Comparison of ENCODE assay signal across 8 mouse cellular contexts in genomic region chr11:50223783-50224662, GRCm38 (mm10). TPM values are rescaled to one million over a fixed set of nuclear protein-coding genes. Genes with fewer than 3 reads are reported as not detected.
DNase-seq lines count a peak whose midpoint lies in the region; ATAC-seq lines count a peak whose summit lies in the region.

No protein-coding gene starts in this region.

- 6% methylated on average over 17 of the region's 17 CpGs for WGBS in embryonic facial prominence, embryonic 15.5 days
- 8% methylated on average over 17 of the region's 17 CpGs for WGBS in limb, embryonic 12.5 days
- WGBS in neural tube, embryonic 12.5 days: 6% methylated on average over 17 of the region's 17 CpGs

- H3K27me3 ChIP-seq in embryonic facial prominence, embryonic 15.5 days: no peaks in the 10 kb centered on the region
- H3K27me3 ChIP-seq in limb, embryonic 12.5 days: no peaks in the 10 kb centered on the region
- no peaks in the 10 kb centered on the region; the same call in 1 of the 2 replicates for H3K27me3 ChIP-seq in neural tube, embryonic 12.5 days (replicated peaks)

- H3K4me1 ChIP-seq in embryonic facial prominence, embryonic 15.5 days: peaks cover 34% of the 10 kb centered on the region
- H3K4me1 ChIP-seq in limb, embryonic 12.5 days (replicated peaks): peaks cover 39% of the 10 kb centered on the region
- peaks cover 38% of the 10 kb centered on the region for H3K4me1 ChIP-seq in neural tube, embryonic 12.5 days

- H3K9ac ChIP-seq in embryonic facial prominence, embryonic 15.5 days: peak overlapping the region; percentile 92
- peak overlapping the region; percentile 97 for H3K9ac ChIP-seq in limb, embryonic 12.5 days (replicated peaks)
- peak overlapping the region; percentile 99 for H3K9ac ChIP-seq in neural tube, embryonic 12.5 days

- H3K27ac ChIP-seq in embryonic facial prominence, embryonic 15.5 days (replicated peaks): peak overlapping the region; percentile 82
- peak overlapping the region; percentile 73 for H3K27ac ChIP-seq in limb, embryonic 12.5 days
- peak overlapping the region; percentile 86 for H3K27ac ChIP-seq in neural tube, embryonic 12.5 days

- H3K4me3 ChIP-seq in embryonic facial prominence, embryonic 15.5 days (replicated peaks): peak overlapping the region; percentile 86
- H3K4me3 ChIP-seq in limb, embryonic 12.5 days (replicated peaks): peak overlapping the region; percentile 97
- peak overlapping the region; percentile 96 for H3K4me3 ChIP-seq in neural tube, embryonic 12.5 days

- peak overlapping the region; percentile 93 for H3K4me2 ChIP-seq in embryonic facial prominence, embryonic 15.5 days (replicated peaks)
- H3K4me2 ChIP-seq in limb, embryonic 12.5 days: peak overlapping the region; percentile 92
- H3K4me2 ChIP-seq in neural tube, embryonic 12.5 days (replicated peaks): peak overlapping the region; percentile 90

- ATAC-seq in CD4-positive, CD25-positive, alpha-beta regulatory T cell, adult 4 months: peak; percentile 19
- ATAC-seq in embryonic facial prominence, embryonic 15.5 days (ENCODE audit: insufficient number of reproducible peaks, low FRiP score, low TSS enrichment, low read depth): no peak
- no peak for ATAC-seq in limb, embryonic 12.5 days (ENCODE audit: insufficient number of reproducible peaks, insufficient read depth, low FRiP score, low TSS enrichment, low read depth)
- peak; percentile 29 for ATAC-seq in neural tube, embryonic 12.5 days (ENCODE audit: low FRiP score, low read depth)

- DNase-seq in gastrocnemius, postnatal 10 days: peak; percentile 1
- DNase-seq in gastrocnemius, postnatal 36 days: no peak
- no peak for DNase-seq in spleen, adult 18-20 months
- DNase-seq in right cerebral cortex, postnatal 36 days (ENCODE audit: low spot score in 2 of 2): no peak

- no peaks in the 10 kb centered on the region for H3K36me3 ChIP-seq in embryonic facial prominence, embryonic 15.5 days
- peaks cover 6% of the 10 kb centered on the region; the same call in 1 of the 2 replicates for H3K36me3 ChIP-seq in limb, embryonic 12.5 days
- 0 out of 2 replicates have a peak, but pooled peaks cover 3% of the 10 kb centered on the region for H3K36me3 ChIP-seq in neural tube, embryonic 12.5 days

- no peaks in the 10 kb centered on the region for H3K9me3 ChIP-seq in embryonic facial prominence, embryonic 15.5 days (replicated peaks)
- no peaks in the 10 kb centered on the region for H3K9me3 ChIP-seq in limb, embryonic 12.5 days
- no peaks in the 10 kb centered on the region for H3K9me3 ChIP-seq in neural tube, embryonic 12.5 days

- intact Hi-C loops in gastrocnemius, postnatal 36 days (cut with DNase I): loop anchor here (2.0 kb wide), 1 partner anchor 13 kb away; the partner anchor contains the start of genes Mgat4b and Sqstm1

RNA-seq across cellular contexts. Expression of gene Mgat4b, which starts 13.3 kb away (rescaled TPM):
- 10 to 100 TPM; 31.2 to 35.0 TPM for total RNA-seq in gastrocnemius, postnatal 10 days (2021)
- 10 to 100 TPM; 35.7 to 35.8 TPM for total RNA-seq in gastrocnemius, postnatal 36 days (2021)
- 1 to 10 TPM; 1.1 to 1.7 TPM for polyA plus RNA-seq in CD4-positive, CD25-positive, alpha-beta regulatory T cell, adult 4 months (2017; shearing (Covaris generic))
- 26.7 and 32.1 TPM in 2 replicates for polyA plus RNA-seq in embryonic facial prominence, embryonic 15.5 days (2015; fragmentation: Nextera tagmentation; extraction: Ambion mirVana)
- polyA plus RNA-seq in limb, embryonic 12.5 days (2016; fragmentation: Nextera tagmentation; extraction: Ambion mirVana): 31.2 and 35.2 TPM in 2 replicates
- polyA plus RNA-seq in neural tube, embryonic 12.5 days (2016; fragmentation: Nextera tagmentation; extraction: Ambion mirVana): 57.1 and 57.2 TPM in 2 replicates

RNA-seq across cellular contexts. Expression of gene Sqstm1, which starts 13.4 kb away (rescaled TPM):
- total RNA-seq in gastrocnemius, postnatal 10 days (2021): 100 to 1,000 TPM; 196 to 231 TPM
- total RNA-seq in gastrocnemius, postnatal 36 days (2021): 100 to 1,000 TPM; 421 to 471 TPM
- polyA plus RNA-seq in CD4-positive, CD25-positive, alpha-beta regulatory T cell, adult 4 months (2017; shearing (Covaris generic)): 10 to 100 TPM; 74.8 to 88.4 TPM
- polyA plus RNA-seq in embryonic facial prominence, embryonic 15.5 days (2015; fragmentation: Nextera tagmentation; extraction: Ambion mirVana): 272 TPM in 2 replicates
- 165 and 167 TPM in 2 replicates for polyA plus RNA-seq in limb, embryonic 12.5 days (2016; fragmentation: Nextera tagmentation; extraction: Ambion mirVana)
- 241 and 245 TPM in 2 replicates for polyA plus RNA-seq in neural tube, embryonic 12.5 days (2016; fragmentation: Nextera tagmentation; extraction: Ambion mirVana)

RNA-seq across cellular contexts. Expression of gene Ltc4s, which starts 14.4 kb away (rescaled TPM):
- 1 to 10 TPM; 2.3 to 3.9 TPM for total RNA-seq in gastrocnemius, postnatal 10 days (2021)
- total RNA-seq in gastrocnemius, postnatal 36 days (2021): 1 to 10 TPM; 1.4 to 1.9 TPM
- not detected for polyA plus RNA-seq in CD4-positive, CD25-positive, alpha-beta regulatory T cell, adult 4 months (2017; shearing (Covaris generic))
- 2.5 and 4.0 TPM in 2 replicates for polyA plus RNA-seq in embryonic facial prominence, embryonic 15.5 days (2015; fragmentation: Nextera tagmentation; extraction: Ambion mirVana)
- 0.47 and 1.0 TPM in 2 replicates for polyA plus RNA-seq in limb, embryonic 12.5 days (2016; fragmentation: Nextera tagmentation; extraction: Ambion mirVana)
- 0.32 and 1.4 TPM in 2 replicates for polyA plus RNA-seq in neural tube, embryonic 12.5 days (2016; fragmentation: Nextera tagmentation; extraction: Ambion mirVana)

RNA-seq across cellular contexts. Expression of gene Mrnip, which starts 49.8 kb away (rescaled TPM):
- 1 to 10 TPM; 6.3 to 7.5 TPM for total RNA-seq in gastrocnemius, postnatal 10 days (2021)
- total RNA-seq in gastrocnemius, postnatal 36 days (2021): 1 to 10 TPM; 2.4 to 2.6 TPM
- 10 to 100 TPM in 1 of 2 experiments, 1 to 10 TPM in 1; 7.9 to 11.7 TPM for polyA plus RNA-seq in CD4-positive, CD25-positive, alpha-beta regulatory T cell, adult 4 months (2017; shearing (Covaris generic))
- 19.3 and 19.7 TPM in 2 replicates for polyA plus RNA-seq in embryonic facial prominence, embryonic 15.5 days (2015; fragmentation: Nextera tagmentation; extraction: Ambion mirVana)
- polyA plus RNA-seq in limb, embryonic 12.5 days (2016; fragmentation: Nextera tagmentation; extraction: Ambion mirVana): 22.8 and 23.8 TPM in 2 replicates
- polyA plus RNA-seq in neural tube, embryonic 12.5 days (2016; fragmentation: Nextera tagmentation; extraction: Ambion mirVana): 22.4 and 25.4 TPM in 2 replicates

Comparison
In these comparisons a context has a peak if more than half of its experiments do, and no peak if none do; other contexts are left out.
1. ATAC-seq: peak in CD4-positive, CD25-positive, alpha-beta regulatory T cell, adult 4 months (single experiment) and neural tube, embryonic 12.5 days (single experiment); none in embryonic facial prominence, embryonic 15.5 days (single experiment) and limb, embryonic 12.5 days (single experiment).
2. RNA of gene Mgat4b, which starts 13.3 kb away (polyA plus RNA-seq): 57.1 to 57.2 TPM in neural tube, embryonic 12.5 days, 26.7 to 32.1 TPM in embryonic facial prominence, embryonic 15.5 days and 31.2 to 35.2 TPM in limb, embryonic 12.5 days; 1.1 to 1.7 TPM in CD4-positive, CD25-positive, alpha-beta regulatory T cell, adult 4 months; every median in the first group is over 10 times any median in the second.
3. Peak in every context shown above with its lines, with median percentiles within 50 percentile points of each other: H3K27ac ChIP-seq, H3K4me2 ChIP-seq, H3K4me3 ChIP-seq and H3K9ac ChIP-seq.